Mouse (Mus musculus): ENCODE measurements around the gene Bcl9. TPM values are rescaled to one million over a fixed set of nuclear protein-coding genes. Genes with fewer than 3 reads are reported as not detected.

Gene Bcl9
- polyA plus RNA-seq, 1 experiment from 2014 or later, result 17.9 TPM

DNA sequence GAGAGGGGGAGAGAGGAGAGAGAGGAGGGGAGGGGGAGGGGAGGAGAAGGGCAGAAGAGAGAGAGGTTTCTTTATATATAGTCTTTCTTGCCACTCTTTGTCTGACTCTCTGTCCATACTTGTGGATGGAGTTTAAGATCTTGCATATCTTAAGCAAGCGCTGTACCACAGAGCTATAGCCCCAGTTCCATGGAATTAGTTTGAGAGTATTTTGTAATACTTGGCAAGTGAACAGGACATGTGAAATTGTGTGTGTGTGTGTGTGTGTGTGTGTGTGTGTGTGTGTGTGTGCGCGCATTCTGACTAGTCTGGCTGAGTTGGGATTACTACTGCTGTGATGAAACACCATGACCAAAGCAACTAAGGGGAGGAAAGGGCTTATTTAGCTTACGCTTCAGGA, 8.2 kb upstream of the Bcl9 start:
- H3K4me2 ChIP-seq, result no peak overlapping the region
- H3K27me3 ChIP-seq (replicated peaks; ENCODE audit: control insufficient read depth, insufficient read depth, low read length), result peaks cover 7% of the 10 kb centered on the region; the same call in 1 of the 2 replicates
- WGBS, result 79% methylated on average over 4 of the region's 4 CpGs
- no peak for DNase-seq (ENCODE audit: low spot score)
- H3K4me3 ChIP-seq (ENCODE audit: low read depth, low read length), result no peak overlapping the region
- no peak for ATAC-seq (replicated peaks; ENCODE audit: low FRiP score)
- no peaks in the 10 kb centered on the region for H3K9me3 ChIP-seq (ENCODE audit: control insufficient read depth, low read length)
- no peaks in the 10 kb centered on the region for H3K36me3 ChIP-seq (ENCODE audit: control insufficient read depth, insufficient read depth, low read length)
- H3K9ac ChIP-seq (ENCODE audit: low read depth, low read length), result no peak overlapping the region
- H3K27ac ChIP-seq (ENCODE audit: low read depth, low read length), result no peak overlapping the region
- no peaks in the 10 kb centered on the region for H3K4me1 ChIP-seq (replicated peaks; ENCODE audit: control insufficient read depth, insufficient read depth, low read length)

- Histone ChIP-seq H3K4me3 (ENCODE audit: low read depth, low read length) (no peak overlapping the region), H3K36me3 (ENCODE audit: control insufficient read depth, insufficient read depth, low read length) (no peaks in the 10 kb centered on the region), H3K27ac (ENCODE audit: low read depth, low read length) (no peak overlapping the region), H3K9me3 (ENCODE audit: control insufficient read depth, low read length) (no peaks in the 10 kb centered on the region; the same call in 1 of the 2 replicates), H3K4me1 (replicated peaks; ENCODE audit: control insufficient read depth, insufficient read depth, low read length) (no peaks in the 10 kb centered on the region), H3K4me2 (no peak overlapping the region), H3K27me3 (replicated peaks; ENCODE audit: control insufficient read depth, insufficient read depth, low read length) (no peaks in the 10 kb centered on the region), H3K9ac (ENCODE audit: low read depth, low read length) (no peak overlapping the region)
- no peak for DNase-seq (ENCODE audit: low spot score)
- ATAC-seq (replicated peaks; ENCODE audit: low FRiP score), result no peak
- 57% methylated on average over 7 of the region's 7 CpGs for WGBS
These were observed 3.9 kb upstream of the Bcl9 start for GRCm38 (mm10) chr3:97301586-97301985.

DNA sequence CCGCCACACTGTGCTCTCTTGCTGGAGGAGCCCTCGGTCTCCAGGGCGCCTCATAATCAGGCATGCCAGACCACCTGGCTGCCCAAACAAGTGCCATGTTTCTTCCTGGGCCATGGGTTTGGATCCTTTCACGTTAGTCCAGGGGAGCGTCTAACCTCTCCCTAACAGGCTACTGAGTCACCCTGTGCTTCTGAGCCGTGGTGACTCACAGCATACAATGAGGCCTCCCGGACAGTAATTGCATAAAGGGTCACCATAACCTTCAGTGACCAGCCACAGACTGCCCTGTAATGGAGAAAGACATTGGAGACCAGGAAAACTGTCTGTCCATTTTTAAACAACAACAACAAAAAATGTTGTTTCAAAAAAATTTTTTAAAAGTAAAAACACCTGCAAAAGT, 2.7 kb upstream of the Bcl9 start:
- ATAC-seq (replicated peaks; ENCODE audit: low FRiP score) (no peak), DNase-seq (ENCODE audit: low spot score) (no peak)
- H3K4me1 ChIP-seq (replicated peaks; ENCODE audit: control insufficient read depth, insufficient read depth, low read length), result no peaks in the 10 kb centered on the region
- no peak overlapping the region for H3K27ac ChIP-seq (ENCODE audit: low read depth, low read length)
- H3K27me3 ChIP-seq (replicated peaks; ENCODE audit: control insufficient read depth, insufficient read depth, low read length), result no peaks in the 10 kb centered on the region
- WGBS, result 86% methylated on average over 7 of the region's 7 CpGs
- no peaks in the 10 kb centered on the region for H3K36me3 ChIP-seq (ENCODE audit: control insufficient read depth, insufficient read depth, low read length)
- H3K9me3 ChIP-seq (ENCODE audit: control insufficient read depth, low read length), result no peaks in the 10 kb centered on the region; the same call in 1 of the 2 replicates
- no peak overlapping the region for H3K4me3 ChIP-seq (ENCODE audit: low read depth, low read length)
- no peak overlapping the region for H3K9ac ChIP-seq (ENCODE audit: low read depth, low read length)
- no peak overlapping the region for H3K4me2 ChIP-seq

DNA sequence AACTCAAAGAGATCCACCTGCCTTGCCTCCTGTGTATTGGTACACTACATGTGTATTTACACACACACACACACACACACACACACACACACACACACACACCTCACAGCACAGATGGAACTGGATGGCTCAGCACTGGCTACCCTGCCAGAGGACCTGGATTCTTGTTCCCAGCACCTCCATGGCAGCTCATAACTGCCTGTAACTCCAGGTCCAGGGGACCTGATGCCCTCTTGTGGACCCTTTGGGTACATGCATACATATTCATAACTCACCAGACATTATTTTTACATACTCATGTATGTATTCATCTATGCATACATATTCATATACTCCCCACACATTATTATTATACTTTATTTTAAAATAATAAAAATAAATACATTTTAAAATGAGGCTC, 2.2 kb upstream of the Bcl9 start:
- ATAC-seq (replicated peaks; ENCODE audit: low FRiP score) (no peak), DNase-seq (ENCODE audit: low spot score) (no peak)
- H3K9ac ChIP-seq (ENCODE audit: low read depth, low read length), result no peak overlapping the region
- no peaks in the 10 kb centered on the region for H3K36me3 ChIP-seq (ENCODE audit: control insufficient read depth, insufficient read depth, low read length)
- H3K27me3 ChIP-seq (replicated peaks; ENCODE audit: control insufficient read depth, insufficient read depth, low read length), result no peaks in the 10 kb centered on the region
- no peak overlapping the region for H3K4me3 ChIP-seq (ENCODE audit: low read depth, low read length)
- H3K4me1 ChIP-seq (replicated peaks; ENCODE audit: control insufficient read depth, insufficient read depth, low read length), result no peaks in the 10 kb centered on the region
- H3K9me3 ChIP-seq (ENCODE audit: control insufficient read depth, low read length), result no peaks in the 10 kb centered on the region; the same call in 1 of the 2 replicates
- H3K4me2 ChIP-seq, result no peak overlapping the region
- H3K27ac ChIP-seq (ENCODE audit: low read depth, low read length), result no peak overlapping the region

DNA sequence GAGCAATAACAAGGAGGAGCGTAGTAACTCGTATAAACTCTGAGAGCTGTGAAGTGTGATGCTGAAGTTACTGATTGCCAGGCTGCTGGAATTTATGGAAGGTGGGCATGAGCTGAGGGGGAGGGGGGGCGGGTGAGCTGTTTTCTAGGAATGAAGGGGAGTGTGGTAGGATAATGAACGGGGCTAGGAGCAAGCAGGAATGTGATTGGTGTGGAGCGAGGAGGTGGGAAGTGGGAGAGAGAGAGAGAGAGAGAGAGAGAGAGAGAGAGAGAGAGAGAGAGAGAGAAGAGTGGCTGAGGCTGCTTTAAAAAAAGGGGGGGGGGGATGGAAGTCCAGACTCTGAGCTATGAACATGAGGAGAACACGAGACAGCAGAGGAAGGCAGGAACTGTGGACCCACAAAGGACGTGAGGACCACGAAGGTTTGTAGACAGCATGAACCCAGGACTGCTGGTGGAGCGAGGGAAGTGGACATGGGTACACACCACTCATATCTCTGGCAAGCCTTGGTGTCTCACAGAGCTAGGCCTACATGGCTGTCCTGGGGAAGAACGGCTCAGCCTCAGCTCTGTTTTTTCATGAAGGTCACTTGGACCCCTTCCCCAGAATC, 1.2 kb upstream of the Bcl9 start:
- Histone ChIP-seq H3K9me3 (ENCODE audit: control insufficient read depth, low read length) (no peaks in the 10 kb centered on the region; the same call in 1 of the 2 replicates), H3K9ac (ENCODE audit: low read depth, low read length) (no peak overlapping the region), H3K27me3 (replicated peaks; ENCODE audit: control insufficient read depth, insufficient read depth, low read length) (no peaks in the 10 kb centered on the region), H3K4me1 (replicated peaks; ENCODE audit: control insufficient read depth, insufficient read depth, low read length) (no peaks in the 10 kb centered on the region), H3K27ac (ENCODE audit: low read depth, low read length) (peak overlapping the region; percentile 89; the same call in 1 of the 2 replicates), H3K4me2 (peak overlapping the region; percentile 70), H3K4me3 (ENCODE audit: low read depth, low read length) (no peak overlapping the region), H3K36me3 (ENCODE audit: control insufficient read depth, insufficient read depth, low read length) (no peaks in the 10 kb centered on the region)
- DNase-seq (ENCODE audit: low spot score), result no peak
- no peak; the same call in 1 of the 2 replicates for ATAC-seq (replicated peaks; ENCODE audit: low FRiP score)
- 47% methylated on average over 10 of the region's 10 CpGs for WGBS

- peak; percentile 43 for DNase-seq (ENCODE audit: low spot score)
- peak; percentile 65 for ATAC-seq (replicated peaks; ENCODE audit: low FRiP score)
- Histone ChIP-seq H3K27me3 (replicated peaks; ENCODE audit: control insufficient read depth, insufficient read depth, low read length) (no peaks in the 10 kb centered on the region), H3K9ac (ENCODE audit: low read depth, low read length) (peak overlapping the region; percentile 54), H3K4me1 (replicated peaks; ENCODE audit: control insufficient read depth, insufficient read depth, low read length) (no peaks in the 10 kb centered on the region), H3K4me3 (ENCODE audit: low read depth, low read length) (peak overlapping the region; percentile 59), H3K27ac (ENCODE audit: low read depth, low read length) (peak overlapping the region; percentile 89), H3K4me2 (peak overlapping the region; percentile 70), H3K9me3 (ENCODE audit: control insufficient read depth, low read length) (no peaks in the 10 kb centered on the region; the same call in 1 of the 2 replicates), H3K36me3 (ENCODE audit: control insufficient read depth, insufficient read depth, low read length) (no peaks in the 10 kb centered on the region)
- WGBS, result 14% methylated on average over 16 of the region's 16 CpGs
These were observed 670 bp downstream of the Bcl9 start for GRCm38 (mm10) chr3:97296941-97297552.

DNA sequence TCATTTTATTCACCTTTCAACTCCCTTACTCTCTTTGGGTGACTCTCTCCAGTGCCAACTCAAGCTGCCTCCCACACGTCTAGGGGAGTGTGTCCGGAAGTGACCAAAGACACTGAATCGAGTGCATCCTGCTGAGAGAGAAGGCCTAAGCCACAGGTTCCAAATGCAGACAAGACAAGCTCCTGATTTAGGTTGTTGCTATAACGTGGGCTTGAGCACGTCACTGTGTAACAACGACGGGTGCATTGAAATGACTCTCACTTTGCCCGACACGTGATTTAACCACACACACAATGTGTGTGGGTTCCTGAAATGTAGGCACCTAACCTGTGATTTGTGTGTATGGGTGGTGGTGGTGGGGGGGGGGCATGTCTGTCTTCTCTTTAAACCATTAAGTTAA, 3.4 kb downstream of the Bcl9 start:
- Histone ChIP-seq H3K9me3 (ENCODE audit: control insufficient read depth, low read length) (no peaks in the 10 kb centered on the region), H3K27me3 (replicated peaks; ENCODE audit: control insufficient read depth, insufficient read depth, low read length) (no peaks in the 10 kb centered on the region), H3K4me1 (replicated peaks; ENCODE audit: control insufficient read depth, insufficient read depth, low read length) (no peaks in the 10 kb centered on the region), H3K4me2 (no peak overlapping the region), H3K9ac (ENCODE audit: low read depth, low read length) (no peak overlapping the region), H3K36me3 (ENCODE audit: control insufficient read depth, insufficient read depth, low read length) (no peaks in the 10 kb centered on the region), H3K4me3 (ENCODE audit: low read depth, low read length) (no peak overlapping the region), H3K27ac (ENCODE audit: low read depth, low read length) (no peak overlapping the region)
- DNase-seq (ENCODE audit: low spot score) (no peak), ATAC-seq (replicated peaks; ENCODE audit: low FRiP score) (no peak)
- WGBS, result 84% methylated on average over 9 of the region's 9 CpGs

DNA sequence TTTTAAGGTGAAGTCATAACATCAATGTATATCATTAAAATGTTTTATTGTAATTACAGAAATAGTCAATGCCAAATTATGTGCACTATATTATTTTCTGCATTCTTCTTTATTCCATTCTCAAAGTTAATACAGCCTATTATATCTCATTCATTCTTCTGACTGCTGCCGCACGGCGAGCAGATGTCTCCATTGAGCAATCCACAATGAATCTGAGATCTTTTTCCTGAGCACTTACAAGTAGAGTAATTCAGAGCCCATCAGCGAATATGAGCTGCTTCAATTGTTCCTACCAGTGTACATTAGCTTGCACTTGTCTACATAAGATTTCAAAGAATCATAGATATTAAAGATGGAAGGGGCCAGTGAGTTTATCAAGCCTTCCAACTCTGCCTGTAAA, 12.8 kb downstream of the Bcl9 start:
- WGBS, result 90% methylated on average over 4 of the region's 4 CpGs
- no peak for DNase-seq (ENCODE audit: low spot score)

DNA sequence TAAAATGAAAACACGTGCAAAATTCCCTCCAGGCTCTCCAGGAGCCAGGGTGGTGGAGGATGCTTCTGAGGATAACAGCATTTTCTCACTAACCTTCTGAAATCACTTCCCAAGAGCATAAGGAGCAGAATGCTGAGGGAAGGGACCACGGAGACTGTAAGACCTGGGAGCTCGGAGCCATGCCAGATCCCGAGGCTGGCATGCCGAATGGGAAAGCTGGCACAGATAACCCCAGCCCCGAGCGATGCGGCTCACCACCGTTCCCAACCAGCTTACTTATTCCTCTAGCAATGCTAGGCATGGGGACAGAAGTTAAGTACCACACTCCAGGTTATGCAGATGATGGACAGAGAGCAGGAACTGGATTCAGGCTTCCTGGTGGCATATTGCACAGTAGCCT, 13.7 kb downstream of the Bcl9 start:
- Histone ChIP-seq H3K27ac (ENCODE audit: low read depth, low read length) (no peak overlapping the region), H3K27me3 (replicated peaks; ENCODE audit: control insufficient read depth, insufficient read depth, low read length) (no peaks in the 10 kb centered on the region), H3K9ac (ENCODE audit: low read depth, low read length) (no peak overlapping the region), H3K9me3 (ENCODE audit: control insufficient read depth, low read length) (no peaks in the 10 kb centered on the region), H3K4me1 (replicated peaks; ENCODE audit: control insufficient read depth, insufficient read depth, low read length) (no peaks in the 10 kb centered on the region), H3K4me3 (ENCODE audit: low read depth, low read length) (no peak overlapping the region), H3K36me3 (ENCODE audit: control insufficient read depth, insufficient read depth, low read length) (no peaks in the 10 kb centered on the region), H3K4me2 (no peak overlapping the region)
- ATAC-seq (replicated peaks; ENCODE audit: low FRiP score) (no peak), DNase-seq (ENCODE audit: low spot score) (no peak)
- WGBS, result 86% methylated on average over 9 of the region's 9 CpGs

More for the DNA sequence above, 12.8 kb downstream of the Bcl9 start:
- H3K9me3 ChIP-seq (ENCODE audit: control insufficient read depth, low read length), result no peaks in the 10 kb centered on the region
- H3K36me3 ChIP-seq (ENCODE audit: control insufficient read depth, insufficient read depth, low read length), result no peaks in the 10 kb centered on the region
- no peaks in the 10 kb centered on the region for H3K4me1 ChIP-seq (replicated peaks; ENCODE audit: control insufficient read depth, insufficient read depth, low read length)
- H3K9ac ChIP-seq (ENCODE audit: low read depth, low read length), result no peak overlapping the region
- H3K27me3 ChIP-seq (replicated peaks; ENCODE audit: control insufficient read depth, insufficient read depth, low read length), result no peaks in the 10 kb centered on the region
- H3K27ac ChIP-seq (ENCODE audit: low read depth, low read length), result no peak overlapping the region
- no peak overlapping the region for H3K4me2 ChIP-seq
- ATAC-seq (replicated peaks; ENCODE audit: low FRiP score), result no peak
- H3K4me3 ChIP-seq (ENCODE audit: low read depth, low read length), result no peak overlapping the region
